Mouse (Mus musculus) erythroblast, embryonic 14.5 days (primary cell): ENCODE measurements around the gene Nrarp. TPM values are rescaled to one million over a fixed set of nuclear protein-coding genes. Genes with fewer than 3 reads are reported as not detected.

ENCODE experiments used
- H3K27me3 ChIP-seq: 2 replicates; pipeline ENCODE4 v1.6.1; 2012; ENCODE audit warnings: inconsistent platforms; ENCODE audit not compliant: control insufficient read depth
- H3K36me3 ChIP-seq: 2 replicates; pipeline ENCODE4 v1.6.1; 2012; ENCODE audit warnings: mild to moderate bottlenecking, inconsistent platforms; ENCODE audit not compliant: control insufficient read depth
- H3K4me1 ChIP-seq: 2 replicates; pipeline ENCODE4 v1.6.1; 2012; ENCODE audit warnings: inconsistent platforms; ENCODE audit not compliant: control insufficient read depth
- H3K4me3 ChIP-seq: replicated peaks from 2 replicates; pipeline ENCODE3; 2012; ENCODE audit warnings: moderate library complexity, mild to moderate bottlenecking, inconsistent platforms
- H3K9me3 ChIP-seq: 2 replicates; pipeline ENCODE4 v1.6.1; 2012; ENCODE audit warnings: low read length, inconsistent platforms, mixed read lengths; ENCODE audit not compliant: control insufficient read depth
- GATA1 ChIP-seq: IDR thresholded peaks from 2 replicates; pipeline ENCODE4 v1.6.1; 2012; ENCODE audit warnings: low read length, inconsistent platforms, mixed read lengths
- TAL1 ChIP-seq: IDR thresholded peaks from 3 replicates; pipeline ENCODE4 v1.6.1; 2012; ENCODE audit warnings: low read length, inconsistent platforms, mixed read lengths
- polyA plus RNA-seq: library from polyadenylated mRNA; stranded (reverse); fragments of >175 nt; gene quantifications from 2 replicates; pipeline ENCODE4 v1.2.3, GENCODE M21; 2012

The Nrarp gene
- polyA plus RNA-seq, 1 experiment: 0.49 TPM

DNA sequence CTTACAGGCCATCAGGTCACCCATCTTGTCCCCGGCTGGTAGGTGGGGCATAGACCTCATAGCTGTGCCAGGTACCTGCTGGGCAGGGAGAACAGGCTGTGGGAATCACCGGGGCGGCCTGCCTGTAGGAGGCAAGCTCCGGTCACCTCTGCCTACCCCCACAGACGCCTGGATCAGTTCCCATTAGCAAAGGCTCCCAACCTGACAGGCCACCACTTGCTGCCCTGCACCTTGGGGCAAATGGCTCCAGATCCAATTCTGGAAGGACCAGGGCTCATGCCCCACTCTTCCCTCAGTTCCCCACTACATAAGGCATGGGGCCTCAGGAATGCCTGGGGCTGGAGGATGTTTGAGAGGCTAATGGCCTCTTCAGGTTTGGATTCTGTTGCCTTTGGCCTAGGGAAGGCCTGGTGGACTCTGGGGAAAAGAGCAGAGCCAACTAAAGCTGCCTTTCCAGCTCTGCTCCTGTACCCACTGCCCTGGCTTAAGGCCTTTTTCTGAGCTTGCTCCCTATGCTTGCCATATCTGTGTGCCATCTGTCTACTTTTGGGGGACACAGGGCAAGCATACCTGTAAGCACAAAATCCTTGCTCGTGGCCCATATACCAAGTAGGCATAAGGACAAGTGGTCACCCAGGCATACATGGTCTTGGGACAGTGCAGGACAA, 9.3 kb upstream of the Nrarp start:
- peaks cover 74% of the 10 kb centered on the region for H3K4me1 ChIP-seq
- H3K36me3 ChIP-seq: no peaks in the 10 kb centered on the region

DNA sequence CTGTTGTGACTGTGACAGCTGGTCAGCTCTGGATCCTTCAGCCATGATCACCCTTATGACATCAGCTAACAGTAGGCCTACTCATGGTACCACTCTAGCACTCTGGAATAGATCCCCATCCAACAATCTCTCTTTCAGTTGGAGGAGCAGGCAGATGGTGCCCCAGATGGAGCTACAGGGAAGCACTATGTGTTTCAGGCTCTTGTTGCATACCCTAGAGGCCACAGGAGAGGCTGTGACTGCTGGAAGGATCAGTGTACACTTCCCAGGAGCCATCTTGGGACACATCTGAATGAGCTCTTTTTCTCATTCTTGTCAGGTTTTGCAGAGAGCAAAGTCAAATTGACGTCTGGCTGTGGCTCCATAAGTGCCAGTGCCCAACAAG, 8.8 kb upstream of the Nrarp start:
- no peaks in the 10 kb centered on the region for H3K9me3 ChIP-seq
- H3K4me1 ChIP-seq: peaks cover 79% of the 10 kb centered on the region

More for the DNA sequence above, 9.3 kb upstream of the Nrarp start:
- TF ChIP-seq TAL1: no peak
- TF ChIP-seq GATA1: no peak
- Histone ChIP-seq H3K27me3 (no peaks in the 10 kb centered on the region), H3K4me3 (no peak overlapping the region), H3K9me3 (no peaks in the 10 kb centered on the region)

DNA sequence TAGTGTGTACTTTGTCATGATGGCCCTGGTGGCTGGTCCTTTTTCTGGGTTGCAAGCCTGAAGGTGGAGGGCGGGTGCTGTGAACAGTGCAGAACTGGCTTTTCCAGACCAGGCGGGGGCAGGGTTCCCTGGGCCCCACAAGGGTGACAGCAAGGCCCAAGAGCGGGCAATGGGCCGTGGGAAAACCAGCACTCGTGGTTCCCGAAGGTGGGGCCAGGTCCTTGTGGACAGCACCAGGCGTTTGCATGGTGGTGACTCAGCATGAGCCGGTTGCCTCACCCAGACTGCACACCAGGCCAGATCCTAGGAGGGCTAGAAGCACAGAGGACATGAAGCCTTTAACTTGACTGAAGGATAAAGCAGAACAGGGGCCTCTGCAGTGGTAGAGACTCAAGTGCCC, 7.9 kb upstream of the Nrarp start:
- TF ChIP-seq GATA1: no peak
- no peak for TF ChIP-seq TAL1
- peaks cover 12% of the 10 kb centered on the region; the same call in 1 of the 2 replicates for H3K27me3 ChIP-seq
- no peaks in the 10 kb centered on the region for H3K9me3 ChIP-seq
- H3K4me1 ChIP-seq: peaks cover 79% of the 10 kb centered on the region
- no peaks in the 10 kb centered on the region for H3K36me3 ChIP-seq
- no peak overlapping the region for H3K4me3 ChIP-seq

More for the DNA sequence above, 8.8 kb upstream of the Nrarp start:
- Histone ChIP-seq H3K36me3 (no peaks in the 10 kb centered on the region), H3K4me3 (no peak overlapping the region), H3K27me3 (peaks cover 4% of the 10 kb centered on the region; the same call in 1 of the 2 replicates)
- TF ChIP-seq TAL1 (no peak), GATA1 (no peak)

DNA sequence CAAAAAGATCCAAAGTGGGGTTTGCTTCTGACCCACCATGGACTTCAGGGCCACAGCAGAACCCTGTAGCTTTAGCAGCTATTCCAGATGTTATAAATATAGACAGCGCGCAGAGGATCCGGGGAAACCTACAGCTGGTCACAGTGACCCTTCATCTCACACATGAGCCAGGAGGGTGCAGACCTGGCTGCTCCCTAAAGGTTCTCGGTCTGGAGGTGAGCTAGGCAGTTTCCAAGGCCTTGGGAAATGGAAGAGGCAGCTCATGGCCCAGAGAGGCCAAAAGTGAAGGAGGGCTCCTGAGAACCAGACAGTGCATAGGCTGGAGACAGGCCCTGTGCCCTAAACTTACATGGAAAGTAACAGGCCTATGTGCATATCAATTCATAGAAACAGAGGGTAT, 6.7 kb upstream of the Nrarp start:
- H3K4me1 ChIP-seq: peaks cover 79% of the 10 kb centered on the region
- H3K4me3 ChIP-seq: no peak overlapping the region
- H3K36me3 ChIP-seq: no peaks in the 10 kb centered on the region
- TF ChIP-seq GATA1 (no peak), TAL1 (no peak)
- H3K27me3 ChIP-seq: peaks cover 23% of the 10 kb centered on the region
- H3K9me3 ChIP-seq: no peaks in the 10 kb centered on the region

DNA sequence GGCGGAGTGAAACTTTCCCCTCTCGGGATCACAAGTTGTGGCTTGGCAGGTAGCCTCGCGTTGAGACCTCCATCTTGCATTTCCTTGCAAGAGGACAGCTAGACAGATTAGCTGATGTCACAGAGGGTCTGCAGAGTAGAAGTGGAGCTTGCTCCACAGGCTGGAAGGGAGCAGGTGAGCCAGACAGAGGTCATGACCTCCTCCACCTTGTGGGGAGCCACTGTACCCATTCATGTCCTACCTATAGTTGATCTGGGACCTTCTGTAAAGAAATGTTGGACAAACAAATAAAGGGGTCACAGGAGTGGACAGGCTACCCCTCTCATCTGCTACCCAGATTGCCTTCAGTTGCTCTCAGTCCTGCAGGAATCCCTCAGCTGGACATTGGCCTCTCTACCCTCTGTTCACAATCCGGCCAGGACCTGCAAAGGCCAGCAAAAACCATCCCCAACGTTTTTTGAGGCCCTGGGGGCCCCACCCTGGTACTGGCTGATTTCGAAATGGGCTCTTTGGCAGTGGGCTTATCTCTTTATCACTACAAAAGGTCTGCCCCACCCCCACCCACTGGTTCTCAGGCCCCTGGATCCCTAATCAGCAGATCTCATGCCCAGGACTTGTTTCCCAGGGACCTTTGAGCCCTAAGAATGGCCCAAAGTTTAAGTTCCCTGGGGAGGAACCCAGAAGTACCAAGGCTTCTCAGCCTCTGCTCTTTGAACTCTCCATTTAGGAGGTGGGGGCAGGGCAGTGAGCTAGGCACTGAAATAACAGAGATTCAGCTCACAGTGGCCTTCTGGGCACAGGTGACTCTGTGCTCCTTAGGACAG, 5.5 kb upstream of the Nrarp start:
- TF ChIP-seq TAL1: no peak
- no peaks in the 10 kb centered on the region for H3K36me3 ChIP-seq

DNA sequence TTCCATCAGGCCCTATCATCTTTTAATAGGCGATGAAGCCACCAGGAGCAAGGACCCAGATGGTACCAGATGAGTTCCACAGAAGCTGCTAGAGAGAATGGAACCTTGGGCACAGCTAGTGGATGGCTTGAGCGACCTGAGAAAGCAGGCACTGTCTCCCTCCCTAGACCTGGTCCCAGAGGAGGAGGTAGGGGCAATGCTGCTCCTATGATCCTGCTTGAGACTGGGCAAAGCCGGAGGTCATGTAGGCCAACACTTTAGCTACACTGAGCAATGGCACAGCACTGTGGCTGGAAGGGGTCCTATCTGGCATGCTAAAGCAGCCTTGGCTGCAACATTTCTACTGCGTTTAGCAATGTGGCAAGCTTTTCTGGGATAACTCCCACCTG, 4.9 kb upstream of the Nrarp start:
- Histone ChIP-seq H3K36me3 (no peaks in the 10 kb centered on the region), H3K4me1 (peaks cover 81% of the 10 kb centered on the region), H3K9me3 (no peaks in the 10 kb centered on the region), H3K4me3 (no peak overlapping the region), H3K27me3 (peaks cover 41% of the 10 kb centered on the region)
- TF ChIP-seq TAL1 (no peak), GATA1 (no peak)

More for the DNA sequence above, 5.5 kb upstream of the Nrarp start:
- Histone ChIP-seq H3K4me3 (no peak overlapping the region), H3K4me1 (peaks cover 79% of the 10 kb centered on the region), H3K9me3 (no peaks in the 10 kb centered on the region), H3K27me3 (peaks cover 35% of the 10 kb centered on the region)

DNA sequence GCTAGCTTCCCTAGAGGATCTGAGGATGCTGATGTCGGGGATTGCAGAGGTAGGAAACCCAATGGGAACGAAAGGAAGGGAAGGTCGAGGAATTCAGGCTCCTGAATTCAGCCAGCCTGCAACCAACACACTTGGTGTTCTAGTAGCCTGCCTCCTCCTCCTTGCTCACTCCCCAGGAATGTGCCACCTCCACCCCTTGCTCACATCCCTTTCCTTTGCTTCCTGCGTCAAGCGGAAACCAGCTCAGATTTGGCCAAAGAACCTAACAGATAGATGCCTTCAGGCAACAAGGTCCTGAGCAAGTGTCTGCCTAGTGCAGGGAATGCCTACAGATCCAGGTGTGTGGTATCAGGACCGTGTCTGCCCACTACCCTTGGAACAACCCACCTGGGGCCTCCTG, 4.0 kb upstream of the Nrarp start:
- peaks cover 87% of the 10 kb centered on the region for H3K4me1 ChIP-seq
- peaks cover 50% of the 10 kb centered on the region for H3K27me3 ChIP-seq
- no peak for TF ChIP-seq GATA1

DNA sequence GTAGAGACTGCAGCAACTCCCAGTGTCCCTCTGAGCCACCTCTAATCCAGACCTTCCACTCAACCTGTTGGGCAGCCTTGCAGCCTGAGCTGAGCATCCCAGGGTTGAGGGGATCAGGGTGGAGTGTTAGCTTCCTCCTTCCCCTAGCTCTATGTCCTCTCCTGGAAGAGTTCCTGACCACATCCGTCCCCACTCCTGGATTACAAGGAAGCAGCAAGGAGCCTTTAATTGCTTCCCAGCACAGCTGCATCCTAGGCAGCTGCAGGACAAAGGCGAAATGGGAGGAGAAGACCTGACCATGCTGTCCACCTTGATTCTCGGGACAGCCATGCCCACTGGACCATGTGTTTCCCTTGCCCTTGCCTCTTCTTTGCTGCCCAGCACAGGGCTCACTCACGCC, 3.5 kb upstream of the Nrarp start:
- Histone ChIP-seq H3K4me3 (no peak overlapping the region), H3K36me3 (no peaks in the 10 kb centered on the region), H3K4me1 (peaks cover 88% of the 10 kb centered on the region), H3K9me3 (peaks cover 2% of the 10 kb centered on the region; the same call in 1 of the 2 replicates), H3K27me3 (peaks cover 55% of the 10 kb centered on the region)
- TF ChIP-seq GATA1 (no peak), TAL1 (no peak)

More for the DNA sequence above, 4.0 kb upstream of the Nrarp start:
- no peaks in the 10 kb centered on the region for H3K36me3 ChIP-seq
- no peak overlapping the region for H3K4me3 ChIP-seq
- H3K9me3 ChIP-seq: peaks cover 2% of the 10 kb centered on the region; the same call in 1 of the 2 replicates

DNA sequence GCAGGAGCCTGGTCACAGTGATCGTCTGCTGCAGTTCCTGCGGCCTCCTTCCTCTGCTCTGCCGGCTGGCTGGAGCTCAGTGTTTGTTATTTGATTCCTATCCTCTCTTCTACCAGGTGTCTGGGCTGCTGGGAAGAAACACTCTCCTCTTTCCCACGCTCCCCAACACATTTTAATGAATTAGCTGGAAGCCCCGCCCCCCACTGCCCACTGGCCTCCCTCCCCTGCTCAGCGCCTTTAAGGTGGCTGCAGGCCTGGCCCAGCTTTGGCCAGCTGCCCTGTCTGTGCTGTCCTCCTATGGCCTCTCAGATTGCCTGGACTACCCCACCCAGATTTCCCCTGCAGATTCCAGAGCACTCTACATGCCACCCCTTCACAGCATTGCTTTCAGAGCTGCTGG, 2.9 kb upstream of the Nrarp start:
- Histone ChIP-seq H3K27me3 (peaks cover 61% of the 10 kb centered on the region), H3K4me1 (peaks cover 88% of the 10 kb centered on the region), H3K36me3 (no peaks in the 10 kb centered on the region), H3K9me3 (peaks cover 2% of the 10 kb centered on the region; the same call in 1 of the 2 replicates), H3K4me3 (no peak overlapping the region)
- TF ChIP-seq TAL1 (no peak), GATA1 (no peak)
